Mouse (Mus musculus): ENCODE data around the gene Hyal3. TPM values are rescaled to one million over a fixed set of nuclear protein-coding genes. Genes with fewer than 3 reads are reported as not detected.

Gene Hyal3
- polyA plus RNA-seq, 1 experiment from 2014 or later: 0.65 TPM

DNA sequence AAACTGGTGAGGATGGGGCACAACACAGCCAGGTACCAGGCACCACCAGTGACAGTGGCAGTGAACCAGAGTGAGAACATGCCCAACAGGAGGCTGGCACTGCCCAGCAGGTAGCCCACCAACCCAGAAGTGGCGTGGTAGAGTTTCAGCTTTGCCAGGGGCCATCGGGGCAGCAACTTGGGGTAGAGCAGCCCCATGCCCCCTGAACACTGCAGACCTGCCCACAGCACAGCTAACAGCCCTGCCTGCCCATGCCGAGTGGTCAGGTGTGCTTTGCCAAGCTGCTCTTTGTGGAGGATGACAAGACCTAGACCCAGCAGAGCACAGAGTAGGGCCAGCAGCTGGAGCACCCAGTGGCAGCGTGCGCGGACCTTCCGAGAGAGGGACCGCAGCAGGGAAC is 40.7 kb upstream of the Hyal3 start:
- ATAC-seq (no peak), DNase-seq (no peak)
- Histone ChIP-seq H3K9me3 (ENCODE audit: low read length) (no peaks in the 10 kb centered on the region), H3K27me3 (ENCODE audit: insufficient read depth, low read length) (no peaks in the 10 kb centered on the region), H3K36me3 (replicated peaks; ENCODE audit: insufficient read depth, low read length) (peaks cover 27% of the 10 kb centered on the region), H3K4me3 (ENCODE audit: low read depth, low read length) (no peak overlapping the region), H3K4me1 (ENCODE audit: insufficient read depth) (peaks cover 38% of the 10 kb centered on the region), H3K4me2 (ENCODE audit: low read depth, low read length) (no peak overlapping the region), H3K9ac (replicated peaks) (no peak overlapping the region), H3K27ac (ENCODE audit: low read depth) (no peak overlapping the region)
- TF ChIP-seq CTCF (IDR thresholded peaks at IDR 0.05; ENCODE audit: low read depth) (no peak), EP300 (IDR thresholded peaks at IDR 0.05; ENCODE audit: low read depth) (no peak)
- WGBS (ENCODE audit: insufficient replicate concordance): 92% methylated on average over 8 of the region's 8 CpGs

GRCm38 (mm10) chr9:107540420-107540819 is 40.2 kb upstream of the Hyal3 start:
- no peak overlapping the region for H3K27ac ChIP-seq (ENCODE audit: low read depth)
- 0 out of 2 replicates have a peak, but pooled peaks have one; percentile 4 for TF ChIP-seq CTCF (IDR thresholded peaks at IDR 0.05; ENCODE audit: low read depth)
- no peak for TF ChIP-seq EP300 (IDR thresholded peaks at IDR 0.05; ENCODE audit: low read depth)
- ATAC-seq (no peak), DNase-seq (no peak)
- no peaks in the 10 kb centered on the region for H3K9me3 ChIP-seq (ENCODE audit: low read length)
- no peak overlapping the region for H3K4me3 ChIP-seq (ENCODE audit: low read depth, low read length)
- H3K36me3 ChIP-seq (replicated peaks; ENCODE audit: insufficient read depth, low read length): peaks cover 30% of the 10 kb centered on the region
- H3K4me2 ChIP-seq (ENCODE audit: low read depth, low read length): no peak overlapping the region
- no peaks in the 10 kb centered on the region for H3K27me3 ChIP-seq (ENCODE audit: insufficient read depth, low read length)
- no peak overlapping the region for H3K9ac ChIP-seq (replicated peaks)
- H3K4me1 ChIP-seq (ENCODE audit: insufficient read depth): peaks cover 33% of the 10 kb centered on the region
- WGBS (ENCODE audit: insufficient replicate concordance): 66% methylated on average over 4 of the region's 4 CpGs

- no peak overlapping the region for H3K9ac ChIP-seq (replicated peaks)
These were observed 39.6 kb upstream of the Hyal3 start for GRCm38 (mm10) chr9:107541005-107541404.

GRCm38 (mm10) chr9:107541474-107542351 is 38.9 kb upstream of the Hyal3 start, which contains the start of the genes Cyb561d2 and Nprl2:
Gene Cyb561d2, minus strand, starts transcription at chr9:107542193.
Gene Nprl2, plus strand, starts transcription at chr9:107542226.
- H3K4me1 ChIP-seq (ENCODE audit: insufficient read depth): peaks cover 23% of the 10 kb centered on the region
- ATAC-seq (peak; percentile 87), DNase-seq (peak; percentile 93)
- peak within 1 kb of the TSS; percentile 96 for H3K4me2 ChIP-seq (ENCODE audit: low read depth, low read length)
- peak within 1 kb of the TSS; percentile 64 for H3K9ac ChIP-seq (replicated peaks)
- WGBS (ENCODE audit: insufficient replicate concordance): under 1% methylated on average over 46 of the region's 46 CpGs
- H3K27ac ChIP-seq (ENCODE audit: low read depth): peak within 1 kb of the TSS; percentile 68
- H3K27me3 ChIP-seq (ENCODE audit: insufficient read depth, low read length): no peaks in the 10 kb centered on the region
- TF ChIP-seq EP300 (IDR thresholded peaks at IDR 0.05; ENCODE audit: low read depth) (no peak), CTCF (IDR thresholded peaks at IDR 0.05; ENCODE audit: low read depth) (no peak)
- H3K36me3 ChIP-seq (replicated peaks; ENCODE audit: insufficient read depth, low read length): peaks cover 30% of the 10 kb centered on the region
- peak within 1 kb of the TSS; percentile 80 for H3K4me3 ChIP-seq (ENCODE audit: low read depth, low read length)
- H3K9me3 ChIP-seq (ENCODE audit: low read length): no peaks in the 10 kb centered on the region

More at GRCm38 (mm10) chr9:107541005-107541404, 39.6 kb upstream of the Hyal3 start:
- ATAC-seq (no peak), DNase-seq (no peak)
- Histone ChIP-seq H3K36me3 (replicated peaks; ENCODE audit: insufficient read depth, low read length) (peaks cover 30% of the 10 kb centered on the region), H3K4me1 (ENCODE audit: insufficient read depth) (peaks cover 28% of the 10 kb centered on the region), H3K4me3 (ENCODE audit: low read depth, low read length) (no peak overlapping the region), H3K9me3 (ENCODE audit: low read length) (no peaks in the 10 kb centered on the region), H3K27ac (ENCODE audit: low read depth) (no peak overlapping the region), H3K4me2 (ENCODE audit: low read depth, low read length) (peak overlapping the region; percentile 96), H3K27me3 (ENCODE audit: insufficient read depth, low read length) (no peaks in the 10 kb centered on the region)
- 50% methylated on average over 10 of the region's 10 CpGs for WGBS (ENCODE audit: insufficient replicate concordance)
- TF ChIP-seq EP300 (IDR thresholded peaks at IDR 0.05; ENCODE audit: low read depth): no peak
- TF ChIP-seq CTCF (IDR thresholded peaks at IDR 0.05; ENCODE audit: low read depth): no peak

- Histone ChIP-seq H3K36me3 (replicated peaks; ENCODE audit: insufficient read depth, low read length) (peaks cover 30% of the 10 kb centered on the region), H3K4me3 (ENCODE audit: low read depth, low read length) (peak overlapping the region; percentile 80), H3K9ac (replicated peaks) (peak overlapping the region; percentile 64), H3K27me3 (ENCODE audit: insufficient read depth, low read length) (no peaks in the 10 kb centered on the region), H3K9me3 (ENCODE audit: low read length) (no peaks in the 10 kb centered on the region), H3K27ac (ENCODE audit: low read depth) (peak overlapping the region; percentile 68), H3K4me2 (ENCODE audit: low read depth, low read length) (peak overlapping the region; percentile 96), H3K4me1 (ENCODE audit: insufficient read depth) (peaks cover 25% of the 10 kb centered on the region)
- ATAC-seq (peak; percentile 14), DNase-seq (no peak)
- WGBS (ENCODE audit: insufficient replicate concordance): under 1% methylated on average over 11 of the region's 11 CpGs
- TF ChIP-seq CTCF (IDR thresholded peaks at IDR 0.05; ENCODE audit: low read depth) (no peak), EP300 (IDR thresholded peaks at IDR 0.05; ENCODE audit: low read depth) (no peak)
These were observed 38.3 kb upstream of the Hyal3 start for GRCm38 (mm10) chr9:107542352-107542686.

DNA sequence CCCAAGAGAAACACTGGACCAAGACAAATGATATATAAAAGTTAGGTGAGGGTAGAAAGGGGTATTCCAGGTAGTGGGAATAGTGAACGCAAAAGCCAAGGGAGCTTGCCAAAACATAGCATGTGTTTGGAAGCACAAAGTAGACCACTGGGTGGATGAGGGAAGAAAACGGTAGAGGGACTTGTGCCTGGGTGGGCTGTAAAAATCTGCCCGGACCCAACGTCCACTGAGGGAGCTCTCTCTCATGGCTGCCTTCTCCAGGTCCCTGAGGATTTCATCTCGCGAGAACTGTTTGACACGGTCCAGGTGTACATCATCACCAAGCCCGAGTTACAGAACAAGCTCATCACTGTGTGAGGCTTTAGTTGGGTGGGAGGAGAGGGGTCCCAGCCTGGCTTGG is 37.9 kb upstream of the Hyal3 start:
- DNase-seq (no peak), ATAC-seq (no peak)
- Histone ChIP-seq H3K36me3 (replicated peaks; ENCODE audit: insufficient read depth, low read length) (peaks cover 27% of the 10 kb centered on the region), H3K4me2 (ENCODE audit: low read depth, low read length) (peak overlapping the region; percentile 96), H3K4me1 (ENCODE audit: insufficient read depth) (peaks cover 27% of the 10 kb centered on the region), H3K9me3 (ENCODE audit: low read length) (no peaks in the 10 kb centered on the region), H3K27me3 (ENCODE audit: insufficient read depth, low read length) (no peaks in the 10 kb centered on the region), H3K9ac (replicated peaks) (peak overlapping the region; percentile 64), H3K27ac (ENCODE audit: low read depth) (no peak overlapping the region), H3K4me3 (ENCODE audit: low read depth, low read length) (peak overlapping the region; percentile 80)
- 49% methylated on average over 8 of the region's 8 CpGs for WGBS (ENCODE audit: insufficient replicate concordance)
- TF ChIP-seq EP300 (IDR thresholded peaks at IDR 0.05; ENCODE audit: low read depth) (no peak), CTCF (IDR thresholded peaks at IDR 0.05; ENCODE audit: low read depth) (no peak)

Data from liver, postnatal 0 days (tissue).